Mouse (Mus musculus) erythroblast, embryonic 14.5 days (primary cell): ENCODE results near the gene Esr1.

Source experiments
- GATA1 ChIP-seq: IDR thresholded peaks from 2 replicates; pipeline ENCODE4 v1.6.1; 2012; ENCODE audit warnings: low read length, inconsistent platforms, mixed read lengths
- TAL1 ChIP-seq: IDR thresholded peaks from 3 replicates; pipeline ENCODE4 v1.6.1; 2012; ENCODE audit warnings: low read length, inconsistent platforms, mixed read lengths

GRCm38 (mm10) chr10:5008795-5009366 is 397.5 kb downstream of the Esr1 start:
- TF ChIP-seq GATA1 = no peak
- TF ChIP-seq TAL1 = no peak
